Comparison of ENCODE assay signal across 9 mouse cellular contexts in the genomic region with DNA sequence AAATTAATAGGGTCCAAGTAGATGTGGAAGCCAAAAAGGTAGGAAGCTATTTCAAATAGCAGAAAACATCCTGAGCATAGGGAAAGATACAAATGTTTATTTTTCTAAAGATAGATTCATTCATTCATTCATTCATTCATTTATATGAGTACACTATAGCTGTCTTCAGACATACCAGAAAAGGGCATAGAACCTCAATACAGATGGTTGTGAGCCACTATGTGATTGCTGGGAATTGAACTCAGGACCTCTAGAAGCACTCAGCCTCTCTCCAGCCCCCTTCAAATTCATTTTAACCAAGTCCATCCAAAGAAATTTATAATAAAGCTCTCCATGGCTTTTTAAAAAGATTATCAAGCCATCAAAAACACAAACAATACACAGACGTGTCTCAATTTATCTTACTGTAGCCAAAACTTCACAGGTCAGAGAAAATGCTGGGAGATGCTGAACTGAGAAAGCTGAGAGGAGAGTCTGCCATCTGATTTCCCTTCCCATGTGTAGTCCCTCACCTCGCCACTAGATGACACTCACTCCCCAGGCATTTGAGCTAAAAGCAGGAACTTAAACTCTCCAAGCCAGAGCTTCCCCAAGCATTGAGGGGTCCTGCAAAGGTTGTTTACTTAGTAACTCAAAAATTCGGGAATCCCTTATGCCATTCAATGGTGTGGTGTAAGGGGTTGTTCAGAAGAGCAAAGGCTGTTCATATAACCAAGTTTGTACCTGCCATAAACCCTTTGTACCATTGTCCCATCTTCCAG. TPM values are rescaled to one million over a fixed set of nuclear protein-coding genes. Genes with fewer than 3 reads are reported as not detected.
DNase-seq lines count a peak whose midpoint lies in the region; ATAC-seq and TF ChIP-seq lines count a peak whose summit lies in the region.
"Had no signal": no experiment of that assay in that cellular context is flagged by ENCODE, and none has a peak within 500 bp of the region (broad histone marks: within the 10 kb centered on the region; RNA-seq: fewer than 3 reads in every experiment).

No protein-coding gene starts in this region.

- no peak overlapping the region for H3K4me3 ChIP-seq in ES-E14 (ENCODE audit: insufficient read depth in 1 of 2, low read depth in 1 of 2, low read length in 2 of 2, poor library complexity in 1 of 2, severe bottlenecking in 1 of 2)
- H3K4me3 ChIP-seq in hindbrain, embryonic 14.5 days (replicated peaks; ENCODE audit: low read length), result no peak overlapping the region
- peak overlapping the region; percentile 82 for H3K4me3 ChIP-seq in megakaryocyte, embryonic 14.5 days (replicated peaks)
- H3K4me3 ChIP-seq: limb, embryonic 15.5 days had no signal

- H3K9ac ChIP-seq in ES-E14 (ENCODE audit: insufficient read depth, low read depth, low read length, poor library complexity, severe bottlenecking), result no peak overlapping the region
- H3K9ac ChIP-seq in hindbrain, embryonic 14.5 days, result no peak overlapping the region
- H3K9ac ChIP-seq: limb, embryonic 15.5 days had no signal

- H3K27me3 ChIP-seq in hindbrain, embryonic 14.5 days (ENCODE audit: control insufficient read depth, insufficient read depth, low read length), result no peaks in the 10 kb centered on the region
- H3K27me3 ChIP-seq in megakaryocyte, embryonic 14.5 days (replicated peaks), result no peaks in the 10 kb centered on the region
- H3K27me3 ChIP-seq: limb, embryonic 15.5 days had no signal

- H3K36me3 ChIP-seq in ES-E14 (ENCODE audit: control insufficient read depth, insufficient read depth, low read length, poor library complexity, severe bottlenecking), result no peaks in the 10 kb centered on the region
- H3K36me3 ChIP-seq in hindbrain, embryonic 14.5 days (replicated peaks; ENCODE audit: control insufficient read depth, insufficient read depth), result no peaks in the 10 kb centered on the region
- no peaks in the 10 kb centered on the region for H3K36me3 ChIP-seq in megakaryocyte, embryonic 14.5 days (replicated peaks; ENCODE audit: low read length)
- H3K36me3 ChIP-seq: limb, embryonic 15.5 days had no signal

- peak; percentile 67 for DNase-seq in ES-E14 (ENCODE audit: low read depth, low spot score)
- peak; percentile 77 for DNase-seq in brain, adult 2 months (ENCODE audit: low read depth, low spot score)
- DNase-seq in fibroblast of lung, adult 2 months (ENCODE audit: low read depth), result peak; percentile 24
- peak; percentile 81 for DNase-seq in hindbrain, embryonic 14.5 days (ENCODE audit: low spot score)
- DNase-seq in layer of hippocampus, postnatal 10 days (ENCODE audit: low spot score in 2 of 2), result peak; percentile 85 to 86
- DNase-seq in right cerebral cortex, adult 2 months (ENCODE audit: low spot score in 2 of 2), result peak; percentile 79 to 84
- peak; percentile 61 to 66 for DNase-seq in urinary bladder, postnatal 36 days (ENCODE audit: low spot score in 2 of 2)

- H3K27ac ChIP-seq in ES-E14 (ENCODE audit: insufficient read depth, low read depth, low read length, poor library complexity, severe bottlenecking), result no peak overlapping the region
- H3K27ac ChIP-seq in hindbrain, embryonic 14.5 days, result no peak overlapping the region
- H3K27ac ChIP-seq: limb, embryonic 15.5 days had no signal

- WGBS in hindbrain, embryonic 14.5 days, result 4% methylated on average over 3 of the region's 3 CpGs

- peak; percentile 71 for ATAC-seq in hindbrain, embryonic 14.5 days (ENCODE audit: low FRiP score)

- H3K4me1 ChIP-seq in ES-E14 (ENCODE audit: control insufficient read depth in 2 of 2, insufficient read depth in 2 of 2, low read length in 2 of 2, poor library complexity in 1 of 2), result no peaks in the 10 kb centered on the region
- no peaks in the 10 kb centered on the region for H3K4me1 ChIP-seq in hindbrain, embryonic 14.5 days (replicated peaks; ENCODE audit: control insufficient read depth, insufficient read depth, low read length)
- H3K4me1 ChIP-seq in megakaryocyte, embryonic 14.5 days, result peaks cover 62% of the 10 kb centered on the region
- H3K4me1 ChIP-seq: limb, embryonic 15.5 days had no signal

- in situ Hi-C loops in ES-E14 (cut with MboI; ENCODE audit: low sequenced_read_pairs in 2 of 2, unreplicated experiment in 2 of 2), result loop anchor here in 1 of 2 experiments (10.0 kb wide), 1 partner anchor 252 kb away; no protein-coding TSS in a partner anchor

- no peaks in the 10 kb centered on the region for H3K9me3 ChIP-seq in ES-E14 (ENCODE audit: control insufficient read depth, insufficient read depth, low read depth, low read length)
- no peaks in the 10 kb centered on the region for H3K9me3 ChIP-seq in hindbrain, embryonic 14.5 days (ENCODE audit: control insufficient read depth, low read length)
- no peaks in the 10 kb centered on the region for H3K9me3 ChIP-seq in megakaryocyte, embryonic 14.5 days
- H3K9me3 ChIP-seq: limb, embryonic 15.5 days had no signal

- H3K4me2 ChIP-seq in hindbrain, embryonic 14.5 days (replicated peaks), result no peak overlapping the region
- H3K4me2 ChIP-seq: limb, embryonic 15.5 days had no signal

TF ChIP-seq in ES-E14, 5 proteins besides CTCF, POLR2A, EP300 and RAD21:
- TF ChIP-seq MAFK (IDR thresholded peaks at IDR 0.05; ENCODE audit: insufficient read depth, low read depth, low read length) (no peak), ZNF384 (IDR thresholded peaks at IDR 0.05; ENCODE audit: low read depth, low read length) (no peak), ZC3H11A (IDR thresholded peaks at IDR 0.05; ENCODE audit: borderline replicate concordance, low read depth, low read length) (peak; percentile 99), CHD2 (IDR thresholded peaks at IDR 0.05; ENCODE audit: low read depth, low read length) (no peak), HCFC1 (IDR thresholded peaks at IDR 0.05; ENCODE audit: borderline replicate concordance, insufficient read depth, low read length) (no peak)

RNA-seq across cellular contexts. Expression of a gene that starts 24.9 kb away (rescaled TPM):
- 0.16 and 0.18 TPM in 2 replicates for total RNA-seq in ES-E14 (2012; rRNA removed)
- polyA plus RNA-seq in hindbrain, embryonic 14.5 days (2014; fragmentation: Nextera tagmentation; extraction: Ambion mirVana), result not detected in 2 replicates
- not detected for total RNA-seq in layer of hippocampus, postnatal 10 days (2021)
- not detected in 2 replicates for polyA plus RNA-seq in megakaryocyte, embryonic 14.5 days (2012; ENCODE audit: insufficient read depth, low replicate concordance)
- polyA plus RNA-seq: limb, embryonic 15.5 days had no signal

RNA-seq across cellular contexts. Expression of a gene that starts 32.0 kb away (rescaled TPM):
- not detected in 2 replicates for total RNA-seq in ES-E14 (2012; rRNA removed)
- polyA plus RNA-seq in hindbrain, embryonic 14.5 days (2014; fragmentation: Nextera tagmentation; extraction: Ambion mirVana), result not detected in 2 replicates
- not detected for total RNA-seq in layer of hippocampus, postnatal 10 days (2021)
- polyA plus RNA-seq in megakaryocyte, embryonic 14.5 days (2012; ENCODE audit: insufficient read depth, low replicate concordance), result not detected in 2 replicates
- polyA plus RNA-seq: limb, embryonic 15.5 days had no signal

RNA-seq across cellular contexts. Expression of a gene that starts 44.9 kb away (rescaled TPM):
- total RNA-seq in ES-E14 (2012; rRNA removed), result not detected in 2 replicates
- polyA plus RNA-seq in hindbrain, embryonic 14.5 days (2014; fragmentation: Nextera tagmentation; extraction: Ambion mirVana), result 0.08 and 0.25 TPM in 2 replicates
- total RNA-seq in layer of hippocampus, postnatal 10 days (2021), result not detected
- 1.4 TPM in 1 of 2 replicates, not detected in the other for polyA plus RNA-seq in megakaryocyte, embryonic 14.5 days (2012; ENCODE audit: insufficient read depth, low replicate concordance)

Comparison
In these comparisons a context has a peak if more than half of its experiments do, and no peak if none do; other contexts are left out.
1. DNase-seq: peak in every context shown above with its lines; median percentile 86 in layer of hippocampus, postnatal 10 days; 82 in right cerebral cortex, adult 2 months; 81 in hindbrain, embryonic 14.5 days; 77 in brain, adult 2 months; 67 in ES-E14; 64 in urinary bladder, postnatal 36 days; 24 in fibroblast of lung, adult 2 months.